Mouse (Mus musculus) spleen, adult 10 weeks (tissue): ENCODE data around the gene Frzb. TPM values are rescaled to one million over a fixed set of nuclear protein-coding genes. Genes with fewer than 3 reads are reported as not detected.

Experiments used
- polyA plus RNA-seq: library from polyadenylated mRNA; stranded (reverse); fragments of 350-450 nt; fragmentation: Illumina TruSeq; extraction: RNeasy Lipid Tissue Mini Kit (QIAGEN cat#74804); gene quantifications from one replicate; pipeline ENCODE4 v1.2.3, GENCODE M21; 2015; ENCODE audit warnings: low replicate concordance; ENCODE audit not compliant: insufficient read depth

Frzb gene
- polyA plus RNA-seq, result 27.0 TPM

DNA sequence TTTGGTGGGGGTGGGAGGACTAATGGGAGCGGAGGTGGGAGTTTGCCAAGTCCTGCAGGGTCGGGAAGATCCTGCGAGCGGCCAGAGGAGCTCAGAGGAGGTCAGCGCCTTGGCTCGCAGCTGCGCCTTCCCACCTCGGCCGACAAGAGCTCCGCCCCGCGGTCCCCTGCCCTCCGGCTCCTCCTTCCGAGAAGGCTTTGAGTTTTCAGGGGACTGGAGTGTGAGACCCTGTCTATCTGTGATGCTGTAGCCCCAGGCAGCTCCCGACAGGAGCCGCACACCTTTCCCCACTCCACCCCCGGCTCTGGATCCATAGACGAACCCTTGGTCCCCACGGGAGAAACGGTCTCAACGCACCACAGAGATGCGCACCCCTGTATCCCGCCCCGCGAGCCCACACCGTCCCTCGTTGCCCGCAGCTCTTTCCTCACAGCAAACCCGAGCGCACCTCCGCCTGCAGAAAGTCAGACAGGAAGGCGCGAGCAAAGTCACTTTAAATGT is at the start of gene Frzb:
Gene Frzb, minus strand, starts transcription at position 335 of the 501 bp plus-strand sequence.

Other genes with a start within 250 kb of the Frzb start
- gene Prdx6b, start 155.2 kb downstream of the Frzb start, polyA plus RNA-seq, result not detected
- gene Dnajc10, start 132.2 kb downstream of the Frzb start, polyA plus RNA-seq, result 62.9 TPM
- 26.3 TPM for gene Nckap1, start 133.8 kb upstream of the Frzb start, polyA plus RNA-seq
- 11.1 TPM for gene Dusp19, start 169.4 kb upstream of the Frzb start, polyA plus RNA-seq
- gene Nup35, start 169.6 kb upstream of the Frzb start, polyA plus RNA-seq, result 33.1 TPM